Mouse (Mus musculus) midbrain, embryonic 14.5 days (tissue): Measurements from ENCODE around the gene BC029722. TPM values are rescaled to one million over a fixed set of nuclear protein-coding genes. Genes with fewer than 3 reads are reported as not detected.

Experiments
- ATAC-seq: fragments of 200-750 bp; cut with Nextera tagmentation; 2 replicates; pipeline ENCODE4 v1.8.0; 2017; ENCODE audit warnings: moderate number of reproducible peaks, moderate library complexity; ENCODE audit not compliant: low FRiP score, low TSS enrichment
- DNase-seq: peaks from one replicate; pipeline ENCODE4 v3.0.0-alpha.2; 2015
- H3K27ac ChIP-seq: fragments of 300-500 bp; sonication (generic); replicated peaks from 2 replicates; pipeline ENCODE4 v1.5.1; 2014; ENCODE audit warnings: mild to moderate bottlenecking, low read depth, low read length, moderate library complexity
- H3K27me3 ChIP-seq: fragments of 300-500 bp; sonication (generic); 2 replicates; pipeline ENCODE4 v1.6.1; 2014; ENCODE audit warnings: low read length, control low read depth, mixed read lengths; ENCODE audit not compliant: control insufficient read depth, insufficient read depth
- H3K36me3 ChIP-seq: fragments of 300-500 bp; sonication (generic); 2 replicates; pipeline ENCODE4 v1.6.1; 2014; ENCODE audit warnings: low read length, control low read depth; ENCODE audit not compliant: control insufficient read depth, insufficient read depth
- H3K4me1 ChIP-seq: fragments of 300-500 bp; sonication (generic); 2 replicates; pipeline ENCODE4 v1.6.1; 2014; ENCODE audit warnings: mild to moderate bottlenecking, antibody characterized with exemption, low read length, control low read depth; ENCODE audit not compliant: control insufficient read depth, insufficient read depth
- H3K4me2 ChIP-seq: fragments of 300-500 bp; sonication (generic); 2 replicates; pipeline ENCODE4 v1.6.1; 2014; ENCODE audit warnings: mild to moderate bottlenecking, low read length, moderate library complexity
- H3K4me3 ChIP-seq: fragments of 300-500 bp; sonication (generic); replicated peaks from 2 replicates; pipeline ENCODE4 v1.5.1; 2014; ENCODE audit warnings: low read depth, low read length
- H3K9ac ChIP-seq: fragments of 300-500 bp; sonication (generic); replicated peaks from 2 replicates; pipeline ENCODE4 v1.6.1; 2014; ENCODE audit warnings: mild to moderate bottlenecking, low read length, moderate library complexity
- H3K9me3 ChIP-seq: fragments of 300-500 bp; sonication (generic); 2 replicates; pipeline ENCODE4 v1.6.1; 2016; ENCODE audit warnings: low read length, control low read depth, mixed read lengths; ENCODE audit not compliant: control insufficient read depth
- WGBS: fragments of 180-500 bp; shearing (Covaris S2); extraction: QIAGEN DNeasy Blood & Tissue Kit; methylation state at CpG from one replicate; pipeline ENCODE4 v1.1.7; 2014; 5-methylcytosine and 5-hydroxymethylcytosine counted together
- polyA plus RNA-seq: library from polyadenylated mRNA; unstranded; fragments of >200 nt; fragmentation: Nextera tagmentation; extraction: Ambion mirVana; gene quantifications from 2 replicates; pipeline ENCODE4 v1.2.1, GENCODE M21; 2014

BC029722 gene
- polyA plus RNA-seq, 1 experiment from 2014 or later, result 25.5 TPM

DNA sequence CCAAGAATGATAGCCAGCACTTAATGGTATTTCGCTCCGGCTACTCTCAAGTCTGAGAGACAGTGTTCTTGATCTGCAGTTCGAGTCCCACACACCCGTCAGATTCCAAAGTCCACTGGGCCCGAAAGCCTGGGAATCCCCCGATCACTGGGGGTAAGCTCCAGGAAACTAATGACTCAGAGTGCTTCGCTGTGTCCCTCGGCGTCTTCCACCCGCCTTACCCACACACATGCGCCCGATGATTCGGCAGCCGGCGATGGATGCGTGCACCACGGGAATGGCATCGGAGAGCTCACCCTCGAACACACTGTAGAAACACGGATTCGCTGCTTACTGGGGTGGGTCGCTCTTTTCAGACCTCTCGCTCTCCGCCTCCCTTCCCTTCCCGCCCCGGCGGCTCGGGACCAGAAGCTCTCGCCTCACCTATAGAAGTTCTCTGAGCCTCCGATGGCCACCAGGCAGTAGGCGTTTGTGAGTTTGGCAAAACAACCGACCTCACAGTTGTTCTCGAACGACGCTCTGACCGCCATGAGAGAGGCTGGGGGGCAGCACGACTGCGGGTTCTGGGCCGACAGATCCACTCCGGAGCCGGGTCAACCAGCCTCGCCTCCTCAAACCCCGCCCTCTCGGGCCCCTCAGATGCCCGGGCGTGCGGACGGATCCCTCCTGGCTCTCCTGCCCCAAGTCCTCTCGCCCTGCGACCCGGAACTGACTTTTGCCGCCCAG is 6.8 kb upstream of the BC029722 start:
- Histone ChIP-seq H3K4me1 (peaks cover 20% of the 10 kb centered on the region), H3K9ac (peak overlapping the region; percentile 64), H3K4me3 (peak overlapping the region; percentile 61), H3K27me3 (no peaks in the 10 kb centered on the region), H3K36me3 (peaks cover 27% of the 10 kb centered on the region), H3K9me3 (no peaks in the 10 kb centered on the region), H3K27ac (peak overlapping the region; percentile 1; the same call in 1 of the 2 replicates), H3K4me2 (peak overlapping the region; percentile 79)
- DNase-seq (no peak), ATAC-seq (peak; percentile 4)
- 2% methylated on average over 52 of the region's 52 CpGs for WGBS

DNA sequence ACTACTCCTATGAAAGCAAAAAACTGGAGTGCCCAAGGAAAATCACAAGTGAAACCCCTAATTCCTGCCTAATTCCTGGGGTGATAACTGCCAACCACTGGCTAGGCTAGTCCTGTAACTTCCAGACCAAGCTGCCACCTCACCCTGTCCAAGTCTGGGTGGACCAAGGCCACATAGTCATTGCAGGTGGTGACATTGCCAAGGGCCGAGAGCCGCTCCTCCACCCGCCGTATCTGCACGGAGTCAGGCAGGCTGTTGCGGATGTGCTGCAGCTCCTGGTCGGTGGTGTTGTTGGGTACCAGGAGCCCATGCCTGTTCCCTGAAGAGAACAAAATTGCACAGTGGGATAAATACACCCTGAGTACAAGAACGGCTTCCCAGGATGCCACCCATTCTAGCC is 4.5 kb upstream of the BC029722 start:
- no peaks in the 10 kb centered on the region for H3K9me3 ChIP-seq
- H3K4me2 ChIP-seq, result no peak overlapping the region
- H3K4me1 ChIP-seq, result peaks cover 25% of the 10 kb centered on the region
- no peak for DNase-seq
- no peaks in the 10 kb centered on the region for H3K27me3 ChIP-seq
- H3K36me3 ChIP-seq, result peaks cover 40% of the 10 kb centered on the region
- 96% methylated on average over 8 of the region's 8 CpGs for WGBS
- H3K9ac ChIP-seq, result no peak overlapping the region
- H3K4me3 ChIP-seq, result no peak overlapping the region
- H3K27ac ChIP-seq, result no peak overlapping the region
- no peak for ATAC-seq

DNA sequence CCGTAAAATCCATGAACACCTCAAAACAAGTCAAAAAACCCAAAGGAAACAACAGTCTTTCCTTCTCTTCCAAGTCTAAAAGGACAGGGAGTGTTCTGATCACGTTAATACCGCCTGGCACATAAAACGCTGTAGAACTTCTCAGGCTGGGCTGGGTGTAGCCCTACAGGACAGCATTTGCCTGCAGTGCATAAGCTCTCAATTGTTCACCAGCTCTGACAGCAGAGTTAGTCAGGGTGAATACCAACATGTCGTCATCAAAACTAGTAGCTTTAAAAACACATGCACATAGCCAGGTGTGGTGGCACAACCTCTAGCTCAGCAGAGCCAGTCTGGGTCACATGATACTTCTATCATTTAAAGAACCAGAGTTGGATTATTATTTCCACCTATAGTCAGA is 1.6 kb upstream of the BC029722 start:
- 93% methylated on average over 5 of the region's 5 CpGs for WGBS

DNA sequence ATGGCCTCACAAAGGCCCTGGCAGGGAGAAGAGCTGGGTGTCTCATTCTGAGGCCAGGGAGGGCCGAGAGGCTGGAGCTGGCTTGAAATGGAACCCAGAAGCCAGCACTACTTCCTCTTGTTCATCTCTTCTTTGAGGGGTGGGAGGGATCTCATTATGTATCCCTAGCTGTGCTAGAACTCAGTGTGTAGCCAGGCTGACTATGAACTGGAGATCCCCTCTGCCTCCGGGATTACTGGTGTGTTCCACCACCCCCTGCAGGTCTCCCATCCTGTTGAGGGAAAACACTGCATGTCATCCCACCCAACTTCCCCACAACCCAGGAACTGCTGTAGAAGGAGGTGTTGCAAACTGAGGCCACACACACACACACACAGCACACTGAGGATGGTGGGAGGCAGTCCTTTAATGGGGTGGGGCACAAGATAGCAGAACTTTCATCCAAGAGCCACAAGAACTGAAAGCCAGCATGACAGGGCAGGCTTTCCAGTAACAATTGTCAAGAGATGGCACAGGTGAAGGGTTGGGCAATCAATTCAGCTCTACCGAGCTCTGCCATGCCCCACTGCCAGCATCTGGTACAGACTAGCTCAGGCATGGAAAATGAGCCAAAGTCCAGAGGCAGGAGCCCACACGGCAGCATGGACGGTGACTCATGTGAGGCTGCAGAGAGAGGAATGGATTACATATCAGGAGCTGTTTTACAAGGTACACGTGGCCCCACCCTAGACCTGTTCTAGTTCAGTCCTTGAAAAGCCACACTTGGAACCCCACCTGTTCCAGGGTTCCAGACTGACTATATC is 424 bp upstream of the BC029722 start:
- peak; percentile 7; the same call in 1 of the 2 replicates for ATAC-seq
- H3K4me3 ChIP-seq, result peak overlapping the region; percentile 48

More for the DNA sequence above, 1.6 kb upstream of the BC029722 start:
- no peak overlapping the region for H3K27ac ChIP-seq
- peaks cover 22% of the 10 kb centered on the region for H3K4me1 ChIP-seq
- H3K4me3 ChIP-seq, result no peak overlapping the region
- no peak overlapping the region for H3K4me2 ChIP-seq
- DNase-seq, result no peak
- no peak overlapping the region for H3K9ac ChIP-seq
- no peaks in the 10 kb centered on the region for H3K27me3 ChIP-seq
- H3K9me3 ChIP-seq, result no peaks in the 10 kb centered on the region
- no peak for ATAC-seq
- peaks cover 46% of the 10 kb centered on the region for H3K36me3 ChIP-seq

DNA sequence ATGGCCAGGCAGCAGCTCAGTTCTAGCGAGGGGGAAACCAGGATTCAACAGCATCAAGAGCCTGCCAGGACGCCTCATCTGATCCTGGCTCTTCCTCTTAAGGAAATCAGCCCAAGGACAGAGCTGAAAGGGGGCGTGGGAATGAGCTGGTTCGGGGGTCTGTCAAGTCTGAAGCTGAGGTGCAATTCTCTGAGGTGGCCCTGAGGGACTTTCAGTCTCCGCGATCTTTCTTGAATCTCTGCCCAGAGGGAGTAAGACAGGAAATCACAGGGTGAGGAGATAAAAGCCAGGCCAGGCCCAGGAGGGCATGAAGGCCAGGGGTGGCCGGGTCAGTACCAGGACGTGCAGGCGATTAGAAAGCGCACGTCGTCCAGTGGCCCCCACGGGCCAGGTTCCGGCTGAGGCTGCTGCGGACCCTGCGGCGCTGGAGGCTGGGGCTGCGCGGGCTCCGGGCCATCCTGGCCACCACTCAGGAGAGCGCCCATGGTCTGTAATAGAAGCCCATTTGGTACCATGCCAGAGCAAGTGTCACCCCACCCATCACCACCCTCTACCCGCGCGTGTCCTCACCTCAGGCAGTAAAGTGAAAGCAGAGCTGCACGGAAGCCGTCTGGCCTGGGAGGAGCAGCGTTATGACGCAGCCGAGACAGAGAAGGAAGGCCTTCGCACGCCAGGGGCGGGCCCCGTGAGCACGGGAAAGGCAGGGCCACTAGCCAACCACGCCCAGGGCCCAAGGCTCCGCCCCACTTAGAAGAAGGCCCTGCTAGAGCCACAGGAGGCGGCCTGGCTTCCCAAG is 432 bp downstream of the BC029722 start:
- H3K36me3 ChIP-seq, result peaks cover 59% of the 10 kb centered on the region
- WGBS, result 3% methylated on average over 36 of the region's 37 CpGs
- peak; percentile 90 for ATAC-seq

More for the DNA sequence above, 424 bp upstream of the BC029722 start:
- H3K9ac ChIP-seq, result peak overlapping the region; percentile 78
- H3K36me3 ChIP-seq, result peaks cover 53% of the 10 kb centered on the region
- peak overlapping the region; percentile 83 for H3K27ac ChIP-seq
- peaks cover 17% of the 10 kb centered on the region for H3K4me1 ChIP-seq
- H3K27me3 ChIP-seq, result no peaks in the 10 kb centered on the region
- 57% methylated on average over 6 of the region's 6 CpGs for WGBS
- DNase-seq, result no peak
- no peaks in the 10 kb centered on the region for H3K9me3 ChIP-seq
- H3K4me2 ChIP-seq, result peak overlapping the region; percentile 84

DNA sequence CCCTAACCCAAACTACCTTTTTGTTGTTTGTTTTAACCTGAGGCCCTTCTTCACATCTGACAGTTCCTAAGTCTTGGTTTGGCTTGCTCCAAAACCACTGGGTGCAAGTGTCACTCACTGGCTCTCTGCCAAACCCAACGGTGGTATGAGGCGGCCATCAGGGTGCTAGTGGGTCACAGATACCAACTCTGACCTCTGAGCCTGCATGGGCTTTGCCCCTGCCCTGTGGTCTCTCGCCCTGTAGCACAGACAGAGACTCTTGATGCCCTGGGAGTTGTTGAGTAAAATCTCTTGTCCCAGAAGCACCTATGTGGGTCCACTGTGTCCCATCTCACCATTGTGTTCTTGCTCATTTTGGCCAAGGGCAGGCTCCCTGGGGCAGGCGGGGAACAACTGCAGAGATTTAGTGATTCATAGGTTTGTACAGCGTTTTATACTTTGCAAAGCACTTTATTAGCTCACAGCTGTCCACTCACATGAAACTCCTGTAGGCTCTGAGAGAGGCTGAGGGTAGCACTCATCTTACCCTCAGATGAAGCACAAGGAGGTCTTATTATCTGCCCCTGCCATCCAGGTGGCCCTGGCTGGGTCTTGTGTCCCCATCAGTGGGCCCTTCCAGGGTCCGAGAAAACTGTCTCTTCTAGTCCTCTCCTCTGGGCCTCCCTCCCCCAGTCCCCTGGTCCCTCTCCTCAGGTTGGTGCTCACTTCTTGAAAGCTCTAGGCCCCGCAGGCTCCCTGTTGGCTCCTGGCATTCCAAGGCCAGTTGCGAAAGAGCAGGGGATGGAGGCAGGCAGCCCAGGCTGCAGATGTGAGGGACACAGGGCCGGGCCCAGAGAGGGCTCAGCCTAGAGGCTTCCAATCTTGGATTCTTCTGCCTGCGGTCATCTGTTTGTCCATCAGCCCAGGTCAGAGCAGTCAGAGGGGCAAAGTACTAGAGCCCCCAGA is 1.7 kb downstream of the BC029722 start:
- peaks cover 49% of the 10 kb centered on the region for H3K36me3 ChIP-seq
- ATAC-seq (no peak), DNase-seq (no peak)
- no peak overlapping the region for H3K27ac ChIP-seq
- WGBS, result 86% methylated on average over 10 of the region's 10 CpGs
- H3K4me1 ChIP-seq, result peaks cover 17% of the 10 kb centered on the region
- no peaks in the 10 kb centered on the region for H3K9me3 ChIP-seq
- H3K4me2 ChIP-seq, result peak overlapping the region; percentile 84
- no peak overlapping the region for H3K4me3 ChIP-seq
- H3K9ac ChIP-seq, result peak overlapping the region; percentile 78; the same call in 1 of the 2 replicates
- no peaks in the 10 kb centered on the region for H3K27me3 ChIP-seq

More for the DNA sequence above, 432 bp downstream of the BC029722 start:
- peak overlapping the region; percentile 83 for H3K27ac ChIP-seq
- H3K9me3 ChIP-seq, result no peaks in the 10 kb centered on the region
- H3K27me3 ChIP-seq, result no peaks in the 10 kb centered on the region
- H3K9ac ChIP-seq, result peak overlapping the region; percentile 78
- H3K4me3 ChIP-seq, result peak overlapping the region; percentile 48
- peaks cover 17% of the 10 kb centered on the region for H3K4me1 ChIP-seq
- peak overlapping the region; percentile 84 for H3K4me2 ChIP-seq
- DNase-seq, result peak; percentile 91

DNA sequence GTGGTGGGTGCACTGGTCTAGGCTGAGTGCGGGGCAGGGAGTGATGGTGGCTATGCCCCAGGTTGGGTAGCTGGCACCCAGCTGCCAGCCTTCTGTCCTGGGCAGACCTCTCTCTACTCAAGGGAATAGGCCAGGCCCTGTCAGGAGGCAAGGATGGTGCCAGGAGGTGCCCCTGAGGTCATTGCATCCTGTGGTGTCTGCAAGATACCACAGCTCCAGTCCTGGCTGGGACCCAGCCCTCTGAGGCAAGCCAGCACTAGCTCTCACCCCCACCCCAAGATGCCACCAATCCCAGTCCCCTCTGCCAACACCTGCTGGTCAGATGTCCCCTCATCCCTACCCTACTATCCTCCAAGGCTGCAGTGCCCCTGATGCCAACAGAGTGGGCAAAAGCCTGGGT is 3.0 kb downstream of the BC029722 start:
- peaks cover 17% of the 10 kb centered on the region for H3K4me1 ChIP-seq
- 100% methylated on average over 1 of the region's 1 CpGs for WGBS
- no peak overlapping the region for H3K4me2 ChIP-seq
- ATAC-seq, result no peak
- H3K27ac ChIP-seq, result no peak overlapping the region
- H3K9ac ChIP-seq, result no peak overlapping the region
- H3K9me3 ChIP-seq, result no peaks in the 10 kb centered on the region
- H3K36me3 ChIP-seq, result peaks cover 42% of the 10 kb centered on the region
- H3K27me3 ChIP-seq, result no peaks in the 10 kb centered on the region
- DNase-seq, result no peak
- no peak overlapping the region for H3K4me3 ChIP-seq
